Mouse (Mus musculus): ENCODE measurements at regions not wholly inside any gene's neighbourhood (a gene's known extent, or its start where the extent isn't known, plus 50 kb on each side); places are given as distances from the start of the nearest gene placed in this dataset.

- no peaks in the 10 kb centered on the region for H3K4me1 ChIP-seq (ENCODE audit: control insufficient read depth, insufficient read depth, low read depth, low read length)
- H3K36me3 ChIP-seq (ENCODE audit: control insufficient read depth, insufficient read depth, low read length) = no peaks in the 10 kb centered on the region
- no peak overlapping the region for H3K4me3 ChIP-seq (ENCODE audit: low read length)
- H3K27ac ChIP-seq (ENCODE audit: low read depth, low read length) = no peak overlapping the region
- no peaks in the 10 kb centered on the region for H3K9me3 ChIP-seq (ENCODE audit: control insufficient read depth, low read length)
- WGBS = 72% methylated on average over 3 of the region's 3 CpGs
- H3K4me2 ChIP-seq (ENCODE audit: low read length) = no peak overlapping the region
- H3K9ac ChIP-seq (ENCODE audit: low read depth, low read length) = no peak overlapping the region
- no peak for ATAC-seq
- H3K27me3 ChIP-seq (replicated peaks; ENCODE audit: control insufficient read depth, insufficient read depth, low read length) = no peaks in the 10 kb centered on the region
Observed at GRCm38 (mm10) chr14:89573576-89573975, 1102.4 kb upstream of the Pcdh20 start.

- 41% methylated on average over 1 of the region's 1 CpGs for WGBS
- Histone ChIP-seq H3K4me3 (ENCODE audit: low read length) (no peak overlapping the region), H3K27me3 (replicated peaks; ENCODE audit: control insufficient read depth, insufficient read depth, low read length) (no peaks in the 10 kb centered on the region), H3K36me3 (ENCODE audit: control insufficient read depth, insufficient read depth, low read length) (no peaks in the 10 kb centered on the region), H3K27ac (ENCODE audit: low read depth, low read length) (no peak overlapping the region), H3K4me1 (ENCODE audit: control insufficient read depth, insufficient read depth, low read depth, low read length) (no peaks in the 10 kb centered on the region), H3K9me3 (ENCODE audit: control insufficient read depth, low read length) (no peaks in the 10 kb centered on the region), H3K9ac (ENCODE audit: low read depth, low read length) (no peak overlapping the region), H3K4me2 (ENCODE audit: low read length) (no peak overlapping the region)
- ATAC-seq = peak; percentile 86
Observed at GRCm38 (mm10) chr14:89571703-89572102, 1100.5 kb upstream of the Pcdh20 start.

GRCm38 (mm10) chr14:89559822-89560477 is 1088.8 kb upstream of the Pcdh20 start:
- WGBS = 85% methylated on average over 3 of the region's 3 CpGs
- Histone ChIP-seq H3K9ac (ENCODE audit: low read depth, low read length) (no peak overlapping the region), H3K36me3 (ENCODE audit: control insufficient read depth, insufficient read depth, low read length) (no peaks in the 10 kb centered on the region), H3K27me3 (replicated peaks; ENCODE audit: control insufficient read depth, insufficient read depth, low read length) (no peaks in the 10 kb centered on the region), H3K9me3 (ENCODE audit: control insufficient read depth, low read length) (no peaks in the 10 kb centered on the region), H3K27ac (ENCODE audit: low read depth, low read length) (no peak overlapping the region), H3K4me3 (ENCODE audit: low read length) (no peak overlapping the region), H3K4me1 (ENCODE audit: control insufficient read depth, insufficient read depth, low read depth, low read length) (no peaks in the 10 kb centered on the region), H3K4me2 (ENCODE audit: low read length) (no peak overlapping the region)
- ATAC-seq = no peak

- Histone ChIP-seq H3K27me3 (replicated peaks; ENCODE audit: control insufficient read depth, insufficient read depth, low read length) (no peaks in the 10 kb centered on the region), H3K36me3 (ENCODE audit: control insufficient read depth, insufficient read depth, low read length) (no peaks in the 10 kb centered on the region), H3K9me3 (ENCODE audit: control insufficient read depth, low read length) (no peaks in the 10 kb centered on the region), H3K4me2 (ENCODE audit: low read length) (no peak overlapping the region), H3K4me3 (ENCODE audit: low read length) (no peak overlapping the region), H3K4me1 (ENCODE audit: control insufficient read depth, insufficient read depth, low read depth, low read length) (no peaks in the 10 kb centered on the region), H3K9ac (ENCODE audit: low read depth, low read length) (no peak overlapping the region), H3K27ac (ENCODE audit: low read depth, low read length) (no peak overlapping the region)
- no peak for ATAC-seq
Observed at GRCm38 (mm10) chr14:89557334-89557733, 1086.1 kb upstream of the Pcdh20 start.

GRCm38 (mm10) chr14:89556245-89556644 is 1085.0 kb upstream of the Pcdh20 start:
- Histone ChIP-seq H3K27ac (ENCODE audit: low read depth, low read length) (no peak overlapping the region), H3K36me3 (ENCODE audit: control insufficient read depth, insufficient read depth, low read length) (no peaks in the 10 kb centered on the region), H3K4me2 (ENCODE audit: low read length) (no peak overlapping the region), H3K9me3 (ENCODE audit: control insufficient read depth, low read length) (no peaks in the 10 kb centered on the region), H3K4me1 (ENCODE audit: control insufficient read depth, insufficient read depth, low read depth, low read length) (no peaks in the 10 kb centered on the region), H3K27me3 (replicated peaks; ENCODE audit: control insufficient read depth, insufficient read depth, low read length) (no peaks in the 10 kb centered on the region), H3K4me3 (ENCODE audit: low read length) (no peak overlapping the region), H3K9ac (ENCODE audit: low read depth, low read length) (no peak overlapping the region)
- no peak for ATAC-seq
- WGBS = 46% methylated on average over 2 of the region's 2 CpGs

- Histone ChIP-seq H3K9ac (ENCODE audit: low read depth, low read length) (no peak overlapping the region), H3K4me3 (ENCODE audit: low read length) (no peak overlapping the region), H3K9me3 (ENCODE audit: control insufficient read depth, low read length) (no peaks in the 10 kb centered on the region), H3K4me1 (ENCODE audit: control insufficient read depth, insufficient read depth, low read depth, low read length) (no peaks in the 10 kb centered on the region), H3K27ac (ENCODE audit: low read depth, low read length) (no peak overlapping the region), H3K36me3 (ENCODE audit: control insufficient read depth, insufficient read depth, low read length) (no peaks in the 10 kb centered on the region), H3K4me2 (ENCODE audit: low read length) (no peak overlapping the region), H3K27me3 (replicated peaks; ENCODE audit: control insufficient read depth, insufficient read depth, low read length) (no peaks in the 10 kb centered on the region)
- 70% methylated on average over 3 of the region's 3 CpGs for WGBS
- no peak for ATAC-seq
Observed at GRCm38 (mm10) chr14:89554127-89554526, 1082.9 kb upstream of the Pcdh20 start.

All from hindbrain, embryonic 16.5 days (tissue).